Mouse (Mus musculus) lung, postnatal 25 days (tissue): Measurements from ENCODE around the gene Rabif.
"Not testable (repeated sequence)": the region's sequence is repeated elsewhere in the genome, so short reads cannot be mapped to it uniquely, and the experiment has no call there.

Experiments used
- DNase-seq: peaks from one replicate; pipeline ENCODE4 v3.0.0; 2022; ENCODE audit warnings: low spot score

The Rabif gene

GRCm38 (mm10) chr1:134513312-134513860 is 18.9 kb downstream of the Rabif start:
- DNase-seq: peak; percentile 57

- peak; percentile 33 for DNase-seq
These were observed 19.6 kb downstream of the Rabif start for GRCm38 (mm10) chr1:134513876-134514590.

GRCm38 (mm10) chr1:134515891-134516290 is 21.4 kb downstream of the Rabif start:
- no peak for DNase-seq

- DNase-seq: no peak
These were observed 22.2 kb downstream of the Rabif start for GRCm38 (mm10) chr1:134516491-134517198.

GRCm38 (mm10) chr1:134517841-134518240 is 23.4 kb downstream of the Rabif start:
- DNase-seq: not testable (repeated sequence)

- DNase-seq: peak; percentile 90
These were observed 24.2 kb downstream of the Rabif start for GRCm38 (mm10) chr1:134518677-134519076.

- DNase-seq: not testable (repeated sequence)
These were observed 24.8 kb downstream of the Rabif start for GRCm38 (mm10) chr1:134519201-134519600.

- no peak for DNase-seq
These were observed 25.7 kb downstream of the Rabif start for GRCm38 (mm10) chr1:134520001-134520721.

GRCm38 (mm10) chr1:134521163-134521562 is 26.7 kb downstream of the Rabif start:
- no peak for DNase-seq

- no peak for DNase-seq
These were observed 27.9 kb downstream of the Rabif start for GRCm38 (mm10) chr1:134522325-134522724.

GRCm38 (mm10) chr1:134524424-134524823 is 30.0 kb downstream of the Rabif start:
- peak; percentile 19 for DNase-seq

GRCm38 (mm10) chr1:134525015-134525414 is 30.6 kb downstream of the Rabif start:
- no peak for DNase-seq

- DNase-seq: no peak
These were observed 32.3 kb downstream of the Rabif start for GRCm38 (mm10) chr1:134526752-134527151.

- no peak for DNase-seq
These were observed 36.2 kb downstream of the Rabif start for GRCm38 (mm10) chr1:134530618-134531017.

- DNase-seq: not testable (repeated sequence)
These were observed 39.3 kb downstream of the Rabif start for GRCm38 (mm10) chr1:134533710-134534109.

GRCm38 (mm10) chr1:134535054-134535453 is 40.6 kb downstream of the Rabif start:
- no peak for DNase-seq

- no peak for DNase-seq
These were observed 41.1 kb downstream of the Rabif start for GRCm38 (mm10) chr1:134535513-134535912.

GRCm38 (mm10) chr1:134540610-134541009 is 46.2 kb downstream of the Rabif start:
- no peak for DNase-seq

GRCm38 (mm10) chr1:134548231-134548630 is 53.8 kb downstream of the Rabif start:
- no peak for DNase-seq

- no peak for DNase-seq
These were observed 55.2 kb downstream of the Rabif start, which contains the start of gene Mgat4e for GRCm38 (mm10) chr1:134549632-134550132. Gene Mgat4e, minus strand, starts transcription at chr1:134549682.

GRCm38 (mm10) chr1:134551869-134552268 is 57.4 kb downstream of the Rabif start:
- no peak for DNase-seq

- no peak for DNase-seq
These were observed 57.9 kb downstream of the Rabif start for GRCm38 (mm10) chr1:134552396-134552795.
